Mouse (Mus musculus): ENCODE measurements around the gene Oscp1. TPM values are rescaled to one million over a fixed set of nuclear protein-coding genes. Genes with fewer than 3 reads are reported as not detected.

The Oscp1 gene
- total and polyA plus RNA-seq, 3 experiments: 3.9 to 6.7 (median 5.0) TPM

- peaks cover 6% of the 10 kb centered on the region; the same call in 1 of the 2 replicates for H3K79me2 ChIP-seq (replicated peaks; ENCODE audit: control insufficient read depth, extremely low read depth, insufficient read depth, poor library complexity, severe bottlenecking)
- dilution Hi-C loops (cut with MboI; ENCODE audit: extremely low pct_ligation_motif_present, extremely low pct_unique_long_range_greater_than_20kb, low sequenced_read_pairs) (no loop called here), in situ Hi-C loops (cut with MboI; ENCODE audit: low pct_ligation_motif_present, low pct_unique_long_range_greater_than_20kb, low sequenced_read_pairs) (no loop called here)
- no peak for TF ChIP-seq ZNF384 (IDR thresholded peaks at IDR 0.05; ENCODE audit: low read depth, low read length)
- TF ChIP-seq TCF12 (IDR thresholded peaks at IDR 0.05; ENCODE audit: low read depth, low read length): no peak
- TF ChIP-seq ZKSCAN1 (IDR thresholded peaks at IDR 0.05; ENCODE audit: borderline replicate concordance, low read depth, low read length): no peak
- TF ChIP-seq SMC3 (IDR thresholded peaks at IDR 0.05; ENCODE audit: low read depth, low read length): no peak
- no peak for TF ChIP-seq UBTF (IDR thresholded peaks at IDR 0.05; ENCODE audit: low read depth, low read length)
- no peaks in the 10 kb centered on the region for H3K27me3 ChIP-seq (replicated peaks)
- no peak overlapping the region for H3K4me3 ChIP-seq (replicated peaks in 1 of 3; ENCODE audit: low read depth in 2 of 3, low read length in 2 of 3, poor library complexity in 1 of 3)
- H3K9ac ChIP-seq (ENCODE audit: insufficient read depth, low read depth): no peak overlapping the region
- H3K36me3 ChIP-seq (replicated peaks in 1 of 2; ENCODE audit: control insufficient read depth in 1 of 2, insufficient read depth in 1 of 2, low read length in 1 of 2): peaks cover 56 to 79% of the 10 kb centered on the region in 2 experiments
- peaks cover 2% of the 10 kb centered on the region for H3K9me3 ChIP-seq (replicated peaks; ENCODE audit: low read length)
- H3K4me1 ChIP-seq (ENCODE audit: control insufficient read depth in 1 of 2, insufficient read depth in 2 of 2): no peaks in the 10 kb centered on the region
- no peak overlapping the region for H3K4me2 ChIP-seq (ENCODE audit: insufficient read depth, low read depth, poor library complexity, severe bottlenecking)
- no peak overlapping the region for H3K27ac ChIP-seq (ENCODE audit: insufficient read depth, low read depth)
- no peak for DNase-seq (ENCODE audit: extremely low read depth)
These were observed 65.1 kb downstream of the Oscp1 start for GRCm38 (mm10) chr4:126123309-126124040.

- Histone ChIP-seq H3K4me1 (ENCODE audit: control insufficient read depth in 1 of 2, insufficient read depth in 2 of 2) (peaks cover 0 to 6% of the 10 kb centered on the region in 2 experiments; a peak in 2 of 4 replicates), H3K27ac (ENCODE audit: insufficient read depth, low read depth) (no peak overlapping the region), H3K9ac (ENCODE audit: insufficient read depth, low read depth) (no peak overlapping the region), H3K79me2 (replicated peaks; ENCODE audit: control insufficient read depth, extremely low read depth, insufficient read depth, poor library complexity, severe bottlenecking) (no peaks in the 10 kb centered on the region), H3K4me3 (replicated peaks in 1 of 3; ENCODE audit: low read depth in 2 of 3, low read length in 2 of 3, poor library complexity in 1 of 3) (no peak overlapping the region), H3K27me3 (replicated peaks) (no peaks in the 10 kb centered on the region), H3K36me3 (replicated peaks in 1 of 2; ENCODE audit: control insufficient read depth in 1 of 2, insufficient read depth in 1 of 2, low read length in 1 of 2) (peaks cover 85 to 94% of the 10 kb centered on the region in 2 experiments), H3K9me3 (replicated peaks; ENCODE audit: low read length) (no peaks in the 10 kb centered on the region), H3K4me2 (ENCODE audit: insufficient read depth, low read depth, poor library complexity, severe bottlenecking) (no peak overlapping the region)
- dilution Hi-C loops (cut with MboI; ENCODE audit: extremely low pct_ligation_motif_present, extremely low pct_unique_long_range_greater_than_20kb, low sequenced_read_pairs): no loop called here
- in situ Hi-C loops (cut with MboI; ENCODE audit: low pct_ligation_motif_present, low pct_unique_long_range_greater_than_20kb, low sequenced_read_pairs): no loop called here
- no peak for DNase-seq (ENCODE audit: extremely low read depth)
- TF ChIP-seq MAZ (IDR thresholded peaks at IDR 0.05; ENCODE audit: low read depth, low read length): no peak
- no peak for TF ChIP-seq RAD21 (IDR thresholded peaks at IDR 0.05; ENCODE audit: low read depth, low read length)
- no peak for TF ChIP-seq NRF1 (IDR thresholded peaks at IDR 0.05; ENCODE audit: low read depth, low read length)
- no peak for TF ChIP-seq IRF4 (IDR thresholded peaks at IDR 0.05; ENCODE audit: low read depth, low read length)
- TF ChIP-seq NELFE (IDR thresholded peaks at IDR 0.05; ENCODE audit: low read depth, low read length): no peak
- TF ChIP-seq USF2 (conservative IDR thresholded peaks at IDR 0.05; ENCODE audit: low read depth, low read length): no peak
- TF ChIP-seq POLR2A (IDR thresholded peaks at IDR 0.05; ENCODE audit: low read depth, low read length): no peak
- TF ChIP-seq SIN3A (IDR thresholded peaks at IDR 0.05; ENCODE audit: low read length): no peak
- TF ChIP-seq MYC (IDR thresholded peaks at IDR 0.05; ENCODE audit: low read depth, low read length): no peak
- no peak for TF ChIP-seq CTCF (conservative IDR thresholded peaks at IDR 0.05 in 1 of 2, IDR thresholded peaks at IDR 0.05 in 1 of 2; ENCODE audit: low read depth in 2 of 2, low read length in 2 of 2)
- TF ChIP-seq GABPA (IDR thresholded peaks at IDR 0.05; ENCODE audit: insufficient replicate concordance, low read depth, low read length): no peak
- no peak for TF ChIP-seq MAFK (IDR thresholded peaks at IDR 0.05; ENCODE audit: insufficient replicate concordance, low read length)
- TF ChIP-seq CHD1 (IDR thresholded peaks at IDR 0.05; ENCODE audit: low read depth, low read length): no peak
These were observed 72.1 kb downstream of the Oscp1 start for GRCm38 (mm10) chr4:126130502-126130901.
